Mouse (Mus musculus): Measurements from ENCODE around the gene Olfr559.

GRCm38 (mm10) chr7:102759266-102759665 lies 32.0 kb upstream of the Olfr559 start, which contains the start of the genes Olfr560 and Olfr78:
- TF ChIP-seq CTCF (conservative IDR thresholded peaks at IDR 0.05 in 1 of 2, IDR thresholded peaks at IDR 0.05 in 1 of 2; ENCODE audit: low read depth in 2 of 2, low read length in 2 of 2) (no peak), IRF4 (IDR thresholded peaks at IDR 0.05; ENCODE audit: low read depth, low read length) (no peak), POLR2A (IDR thresholded peaks at IDR 0.05; ENCODE audit: low read depth, low read length) (no peak), ZC3H11A (IDR thresholded peaks at IDR 0.05; ENCODE audit: low read depth, low read length) (no peak), MAFK (IDR thresholded peaks at IDR 0.05; ENCODE audit: insufficient replicate concordance, low read length) (no peak), ZKSCAN1 (IDR thresholded peaks at IDR 0.05; ENCODE audit: borderline replicate concordance, low read depth, low read length) (no peak), MAX (IDR thresholded peaks at IDR 0.05; ENCODE audit: low read length) (no peak), EP300 (IDR thresholded peaks at IDR 0.05; ENCODE audit: low read length) (no peak), PAX5 (IDR thresholded peaks at IDR 0.05; ENCODE audit: low read length) (no peak)

Data from CH12.LX (cell line).